Mouse (Mus musculus): ENCODE measurements around the gene Olfr389. TPM values are rescaled to one million over a fixed set of nuclear protein-coding genes. Genes with fewer than 3 reads are reported as not detected.

Olfr389 gene
- not detected for polyA plus RNA-seq (2015; fragmentation: Illumina TruSeq; extraction: RNeasy Lipid Tissue Mini Kit (QIAGEN cat#74804); ENCODE audit: low read depth, low replicate concordance)

DNA sequence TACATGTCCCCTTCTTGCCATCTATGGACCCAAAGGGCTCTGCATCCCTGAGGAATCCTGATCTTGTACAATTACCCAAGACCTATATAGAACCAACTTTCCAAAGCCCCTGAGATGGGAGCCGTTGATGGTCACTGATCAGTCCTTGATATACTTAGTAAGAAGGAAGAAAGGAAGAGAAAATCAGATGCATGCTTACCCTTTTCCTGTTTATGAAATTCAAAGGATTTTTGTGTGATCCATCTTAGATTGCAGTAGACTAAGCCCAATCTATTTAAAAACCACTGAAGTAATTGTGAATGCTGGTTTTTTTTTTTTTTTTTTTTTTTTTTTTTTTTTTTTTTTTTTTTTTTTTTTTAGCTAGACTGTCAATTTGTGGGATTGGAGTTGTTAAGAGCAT, at the start of gene Olfr389:
TSS of gene Olfr389 (minus strand) at position 101 of the 400 bp plus-strand sequence.

DNA sequence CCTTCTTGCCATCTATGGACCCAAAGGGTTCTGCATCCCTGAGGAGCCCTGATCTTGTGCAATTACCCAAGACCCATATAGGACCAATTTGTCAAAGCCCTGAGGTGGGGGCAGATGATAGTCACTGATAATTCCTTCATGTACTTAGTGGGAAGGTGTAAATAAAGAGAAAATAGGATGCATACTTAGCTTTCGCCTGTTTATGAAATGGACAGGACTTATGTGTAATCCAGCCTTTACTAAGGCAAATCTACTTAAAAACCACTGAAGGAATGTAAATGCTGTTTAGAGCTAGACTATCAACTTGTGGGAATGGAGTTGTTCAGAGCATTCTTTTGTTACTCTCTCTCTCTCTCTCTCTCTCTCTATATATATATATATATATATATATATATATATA, 36.4 kb upstream of the Olfr389 start, which contains the start of gene Olfr392:
TSS of gene Olfr392 (minus strand) at position 101 of the 400 bp plus-strand sequence.

DNA sequence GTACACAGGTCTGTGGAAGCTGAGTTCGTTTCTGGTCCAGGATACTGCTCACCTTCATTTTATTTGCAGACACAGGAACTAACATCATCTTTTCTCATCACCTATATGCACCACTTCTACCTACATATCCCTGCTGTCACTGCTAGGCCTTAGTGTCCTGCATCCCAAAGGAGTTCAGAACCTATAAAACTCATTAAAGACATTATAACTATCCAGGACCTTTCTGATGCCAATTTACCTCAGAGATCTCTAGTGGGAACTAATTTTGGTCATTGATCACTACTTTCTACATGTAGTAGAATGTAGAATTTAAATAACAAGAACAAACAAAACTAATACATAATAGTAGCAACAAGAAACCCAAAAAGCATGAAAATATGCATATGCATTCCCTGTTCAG, 22.4 kb upstream of the Olfr389 start, which contains the start of gene Olfr391-ps:
TSS of gene Olfr391-ps (minus strand) at position 101 of the 400 bp plus-strand sequence.

DNA sequence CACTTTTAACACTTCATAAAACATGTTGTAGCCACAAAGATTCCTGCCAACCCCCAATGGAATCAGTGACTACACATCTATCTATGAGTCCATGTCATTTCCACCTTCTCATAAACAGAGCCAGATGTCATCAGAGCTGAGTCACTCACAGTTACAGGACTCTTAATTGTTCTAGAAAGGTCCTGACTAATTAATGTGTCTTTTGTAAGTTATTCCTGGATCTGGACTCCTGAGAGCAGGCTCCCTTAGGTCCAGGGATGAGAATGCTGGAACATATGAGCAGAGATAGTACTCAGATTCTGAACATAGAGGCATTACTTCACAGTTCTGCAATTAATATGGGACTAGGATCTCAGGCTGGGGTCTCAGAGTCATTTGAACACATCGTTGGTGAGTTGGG, 2.2 kb upstream of the Olfr389 start, which contains the start of gene Olfr390:
TSS of gene Olfr390 (plus strand) at position 301 of the 400 bp plus-strand sequence.

Other genes starting within 250 kb of the Olfr389 start
- gene Olfr385, start 187.7 kb downstream of the Olfr389 start, polyA plus RNA-seq (2015; fragmentation: Illumina TruSeq; extraction: RNeasy Lipid Tissue Mini Kit (QIAGEN cat#74804); ENCODE audit: low read depth, low replicate concordance): not detected
- not detected for gene Olfr384, start 182.1 kb downstream of the Olfr389 start, polyA plus RNA-seq (2015; fragmentation: Illumina TruSeq; extraction: RNeasy Lipid Tissue Mini Kit (QIAGEN cat#74804); ENCODE audit: low read depth, low replicate concordance)
- not detected for gene Zfp735, start 91.9 kb downstream of the Olfr389 start, polyA plus RNA-seq (2015; fragmentation: Illumina TruSeq; extraction: RNeasy Lipid Tissue Mini Kit (QIAGEN cat#74804); ENCODE audit: low read depth, low replicate concordance)
- not detected for gene Olfr390, start 2.3 kb upstream of the Olfr389 start, polyA plus RNA-seq (2015; fragmentation: Illumina TruSeq; extraction: RNeasy Lipid Tissue Mini Kit (QIAGEN cat#74804); ENCODE audit: low read depth, low replicate concordance)
- gene Olfr391-ps, start 22.3 kb upstream of the Olfr389 start, polyA plus RNA-seq (2015; fragmentation: Illumina TruSeq; extraction: RNeasy Lipid Tissue Mini Kit (QIAGEN cat#74804); ENCODE audit: low read depth, low replicate concordance): not detected
- not detected for gene Olfr392, start 36.3 kb upstream of the Olfr389 start, polyA plus RNA-seq (2015; fragmentation: Illumina TruSeq; extraction: RNeasy Lipid Tissue Mini Kit (QIAGEN cat#74804); ENCODE audit: low read depth, low replicate concordance)
- gene Olfr393, start 70.7 kb upstream of the Olfr389 start, polyA plus RNA-seq (2015; fragmentation: Illumina TruSeq; extraction: RNeasy Lipid Tissue Mini Kit (QIAGEN cat#74804); ENCODE audit: low read depth, low replicate concordance): not detected
- gene Olfr394, start 110.1 kb upstream of the Olfr389 start, polyA plus RNA-seq (2015; fragmentation: Illumina TruSeq; extraction: RNeasy Lipid Tissue Mini Kit (QIAGEN cat#74804); ENCODE audit: low read depth, low replicate concordance): not detected
- not detected for gene Olfr395, start 128.6 kb upstream of the Olfr389 start, polyA plus RNA-seq (2015; fragmentation: Illumina TruSeq; extraction: RNeasy Lipid Tissue Mini Kit (QIAGEN cat#74804); ENCODE audit: low read depth, low replicate concordance)
- not detected for gene Olfr23, start 156.0 kb upstream of the Olfr389 start, polyA plus RNA-seq (2015; fragmentation: Illumina TruSeq; extraction: RNeasy Lipid Tissue Mini Kit (QIAGEN cat#74804); ENCODE audit: low read depth, low replicate concordance)
- gene Olfr397, start 180.1 kb upstream of the Olfr389 start, polyA plus RNA-seq (2015; fragmentation: Illumina TruSeq; extraction: RNeasy Lipid Tissue Mini Kit (QIAGEN cat#74804); ENCODE audit: low read depth, low replicate concordance): not detected
- gene Olfr398, start 209.7 kb upstream of the Olfr389 start, polyA plus RNA-seq (2015; fragmentation: Illumina TruSeq; extraction: RNeasy Lipid Tissue Mini Kit (QIAGEN cat#74804); ENCODE audit: low read depth, low replicate concordance): not detected

All from brain, adult 10 weeks (tissue).